Mouse (Mus musculus): ENCODE data around the gene Tmem259. TPM values are rescaled to one million over a fixed set of nuclear protein-coding genes. Genes with fewer than 3 reads are reported as not detected.
A peak's percentile ranks its signal among the peaks of the same experiment; 100 is the strongest.

Gene Tmem259
- polyA plus RNA-seq (2014; fragmentation: Nextera tagmentation; extraction: Ambion mirVana): 16.1 and 17.7 TPM in 2 replicates

- Histone ChIP-seq H3K9ac (ENCODE audit: low read length) (peak within 1 kb of the TSS; percentile 89), H3K4me3 (ENCODE audit: low read depth, low read length) (peak within 1 kb of the TSS; percentile 86), H3K9me3 (ENCODE audit: control insufficient read depth, low read length) (no peaks in the 10 kb centered on the region), H3K4me1 (ENCODE audit: control insufficient read depth, insufficient read depth, low read length) (peaks cover 20% of the 10 kb centered on the region), H3K36me3 (ENCODE audit: control insufficient read depth, insufficient read depth, low read length) (0 out of 2 replicates have a peak, but pooled peaks cover 2% of the 10 kb centered on the region), H3K4me2 (ENCODE audit: low read depth) (peak within 1 kb of the TSS; percentile 79), H3K27me3 (ENCODE audit: control insufficient read depth, insufficient read depth, low read length) (peaks cover 23% of the 10 kb centered on the region), H3K27ac (ENCODE audit: low read depth, low read length) (peak within 1 kb of the TSS; percentile 87)
- ATAC-seq (ENCODE audit: insufficient read depth, low FRiP score, low TSS enrichment) (peak; percentile 78), DNase-seq (ENCODE audit: low spot score) (peak; percentile 93)
- under 1% methylated on average over 49 of the region's 49 CpGs for WGBS
These were observed at the start of gene Tmem259 for GRCm38 (mm10) chr10:79984195-79984816. Gene Tmem259, minus strand, starts transcription at chr10:79984330.

- WGBS: 81% methylated on average over 5 of the region's 5 CpGs
- no peak for ATAC-seq (ENCODE audit: insufficient read depth, low FRiP score, low TSS enrichment)
These were observed 48.8 kb upstream of the Tmem259 start for GRCm38 (mm10) chr10:80032799-80033480.

GRCm38 (mm10) chr10:80030736-80031135 lies 46.6 kb upstream of the Tmem259 start:
- Histone ChIP-seq H3K4me2 (ENCODE audit: low read depth) (no peak overlapping the region), H3K4me1 (ENCODE audit: control insufficient read depth, insufficient read depth, low read length) (no peaks in the 10 kb centered on the region), H3K36me3 (ENCODE audit: control insufficient read depth, insufficient read depth, low read length) (peaks cover 5% of the 10 kb centered on the region; the same call in 1 of the 2 replicates), H3K27me3 (ENCODE audit: control insufficient read depth, insufficient read depth, low read length) (no peaks in the 10 kb centered on the region), H3K9me3 (ENCODE audit: control insufficient read depth, low read length) (no peaks in the 10 kb centered on the region), H3K9ac (ENCODE audit: low read length) (no peak overlapping the region), H3K27ac (ENCODE audit: low read depth, low read length) (no peak overlapping the region), H3K4me3 (ENCODE audit: low read depth, low read length) (no peak overlapping the region)
- no peak for ATAC-seq (ENCODE audit: insufficient read depth, low FRiP score, low TSS enrichment)
- WGBS: 87% methylated on average over 17 of the region's 17 CpGs
- no peak for DNase-seq (ENCODE audit: low spot score)

More at GRCm38 (mm10) chr10:80032799-80033480, 48.8 kb upstream of the Tmem259 start:
- peaks cover 2% of the 10 kb centered on the region for H3K4me1 ChIP-seq (ENCODE audit: control insufficient read depth, insufficient read depth, low read length)
- no peak overlapping the region for H3K9ac ChIP-seq (ENCODE audit: low read length)
- H3K4me3 ChIP-seq (ENCODE audit: low read depth, low read length): no peak overlapping the region
- no peaks in the 10 kb centered on the region for H3K9me3 ChIP-seq (ENCODE audit: control insufficient read depth, low read length)
- DNase-seq (ENCODE audit: low spot score): no peak
- no peaks in the 10 kb centered on the region for H3K27me3 ChIP-seq (ENCODE audit: control insufficient read depth, insufficient read depth, low read length)
- no peak overlapping the region for H3K4me2 ChIP-seq (ENCODE audit: low read depth)
- peaks cover 23% of the 10 kb centered on the region for H3K36me3 ChIP-seq (ENCODE audit: control insufficient read depth, insufficient read depth, low read length)
- no peak overlapping the region for H3K27ac ChIP-seq (ENCODE audit: low read depth, low read length)

GRCm38 (mm10) chr10:80030191-80030590 lies 46.1 kb upstream of the Tmem259 start:
- H3K27me3 ChIP-seq (ENCODE audit: control insufficient read depth, insufficient read depth, low read length): no peaks in the 10 kb centered on the region
- H3K36me3 ChIP-seq (ENCODE audit: control insufficient read depth, insufficient read depth, low read length): peaks cover 2% of the 10 kb centered on the region; the same call in 1 of the 2 replicates
- no peaks in the 10 kb centered on the region for H3K4me1 ChIP-seq (ENCODE audit: control insufficient read depth, insufficient read depth, low read length)
- no peak overlapping the region for H3K4me2 ChIP-seq (ENCODE audit: low read depth)
- DNase-seq (ENCODE audit: low spot score): no peak
- H3K9ac ChIP-seq (ENCODE audit: low read length): no peak overlapping the region
- no peak overlapping the region for H3K4me3 ChIP-seq (ENCODE audit: low read depth, low read length)
- 82% methylated on average over 8 of the region's 9 CpGs for WGBS
- H3K9me3 ChIP-seq (ENCODE audit: control insufficient read depth, low read length): no peaks in the 10 kb centered on the region
- H3K27ac ChIP-seq (ENCODE audit: low read depth, low read length): no peak overlapping the region
- ATAC-seq (ENCODE audit: insufficient read depth, low FRiP score, low TSS enrichment): no peak

DNA sequence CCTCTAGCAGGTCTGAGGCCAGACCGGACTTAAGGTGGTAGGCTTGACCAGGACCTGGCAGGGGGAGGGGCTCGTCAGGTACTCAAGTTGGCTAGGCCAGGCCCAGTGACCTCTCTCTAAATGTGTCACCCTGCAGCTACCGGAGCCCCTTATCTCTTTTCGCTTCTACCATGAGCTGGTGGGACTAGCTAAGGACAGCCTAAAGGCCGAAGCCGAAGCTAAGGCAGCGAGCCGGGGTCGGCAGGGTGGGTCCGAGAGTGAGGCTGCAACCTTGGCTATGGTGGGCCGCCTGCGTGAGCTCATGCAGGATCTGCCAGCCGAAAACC lies 44.4 kb upstream of the Tmem259 start:
- no peak overlapping the region for H3K4me3 ChIP-seq (ENCODE audit: low read depth, low read length)
- H3K4me1 ChIP-seq (ENCODE audit: control insufficient read depth, insufficient read depth, low read length): no peaks in the 10 kb centered on the region
- DNase-seq (ENCODE audit: low spot score) (no peak), ATAC-seq (ENCODE audit: insufficient read depth, low FRiP score, low TSS enrichment) (no peak)
- H3K4me2 ChIP-seq (ENCODE audit: low read depth): no peak overlapping the region
- no peak overlapping the region for H3K27ac ChIP-seq (ENCODE audit: low read depth, low read length)
- no peaks in the 10 kb centered on the region for H3K27me3 ChIP-seq (ENCODE audit: control insufficient read depth, insufficient read depth, low read length)
- H3K36me3 ChIP-seq (ENCODE audit: control insufficient read depth, insufficient read depth, low read length): no peaks in the 10 kb centered on the region
- H3K9me3 ChIP-seq (ENCODE audit: control insufficient read depth, low read length): no peaks in the 10 kb centered on the region
- 91% methylated on average over 13 of the region's 13 CpGs for WGBS
- no peak overlapping the region for H3K9ac ChIP-seq (ENCODE audit: low read length)

GRCm38 (mm10) chr10:80027681-80028520 lies 43.8 kb upstream of the Tmem259 start:
- WGBS: 74% methylated on average over 20 of the region's 20 CpGs
- ATAC-seq (ENCODE audit: insufficient read depth, low FRiP score, low TSS enrichment) (no peak), DNase-seq (ENCODE audit: low spot score) (no peak)
- H3K4me1 ChIP-seq (ENCODE audit: control insufficient read depth, insufficient read depth, low read length): no peaks in the 10 kb centered on the region
- no peak overlapping the region for H3K4me3 ChIP-seq (ENCODE audit: low read depth, low read length)
- no peaks in the 10 kb centered on the region for H3K27me3 ChIP-seq (ENCODE audit: control insufficient read depth, insufficient read depth, low read length)
- H3K27ac ChIP-seq (ENCODE audit: low read depth, low read length): no peak overlapping the region
- H3K36me3 ChIP-seq (ENCODE audit: control insufficient read depth, insufficient read depth, low read length): no peaks in the 10 kb centered on the region
- H3K9ac ChIP-seq (ENCODE audit: low read length): no peak overlapping the region
- H3K4me2 ChIP-seq (ENCODE audit: low read depth): no peak overlapping the region
- no peaks in the 10 kb centered on the region for H3K9me3 ChIP-seq (ENCODE audit: control insufficient read depth, low read length)

DNA sequence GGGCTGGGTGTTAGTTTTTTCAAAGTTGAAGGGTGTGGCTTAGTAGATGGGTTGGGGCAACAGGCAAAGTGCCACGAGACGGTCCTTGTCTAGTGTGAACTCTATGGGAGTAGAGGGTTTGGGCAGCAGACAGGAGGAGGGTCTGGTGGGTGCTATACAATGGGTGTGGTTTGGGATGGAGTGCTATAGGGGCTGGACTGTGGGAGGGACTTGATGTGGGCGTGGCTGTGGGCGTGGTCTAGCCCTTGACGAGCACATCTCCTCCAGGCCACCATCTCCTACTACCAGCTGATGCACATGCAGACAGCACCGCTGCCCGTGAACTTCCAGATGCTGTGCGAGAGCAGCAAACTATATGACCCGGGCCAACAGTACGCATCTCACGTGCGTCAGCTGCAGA lies 41.8 kb upstream of the Tmem259 start:
- Histone ChIP-seq H3K9me3 (ENCODE audit: control insufficient read depth, low read length) (no peaks in the 10 kb centered on the region), H3K4me3 (ENCODE audit: low read depth, low read length) (no peak overlapping the region), H3K36me3 (ENCODE audit: control insufficient read depth, insufficient read depth, low read length) (no peaks in the 10 kb centered on the region), H3K27me3 (ENCODE audit: control insufficient read depth, insufficient read depth, low read length) (no peaks in the 10 kb centered on the region), H3K27ac (ENCODE audit: low read depth, low read length) (no peak overlapping the region), H3K9ac (ENCODE audit: low read length) (no peak overlapping the region), H3K4me1 (ENCODE audit: control insufficient read depth, insufficient read depth, low read length) (no peaks in the 10 kb centered on the region), H3K4me2 (ENCODE audit: low read depth) (no peak overlapping the region)
- DNase-seq (ENCODE audit: low spot score) (no peak), ATAC-seq (ENCODE audit: insufficient read depth, low FRiP score, low TSS enrichment) (peak; percentile 16; the same call in 1 of the 2 replicates)
- WGBS: 58% methylated on average over 12 of the region's 12 CpGs

- DNase-seq (ENCODE audit: low spot score) (no peak), ATAC-seq (ENCODE audit: insufficient read depth, low FRiP score, low TSS enrichment) (no peak)
- H3K27me3 ChIP-seq (ENCODE audit: control insufficient read depth, insufficient read depth, low read length): no peaks in the 10 kb centered on the region
- no peak overlapping the region for H3K4me3 ChIP-seq (ENCODE audit: low read depth, low read length)
- 77% methylated on average over 10 of the region's 10 CpGs for WGBS
- no peak overlapping the region for H3K27ac ChIP-seq (ENCODE audit: low read depth, low read length)
- H3K9ac ChIP-seq (ENCODE audit: low read length): no peak overlapping the region
- H3K4me1 ChIP-seq (ENCODE audit: control insufficient read depth, insufficient read depth, low read length): no peaks in the 10 kb centered on the region
- no peaks in the 10 kb centered on the region for H3K36me3 ChIP-seq (ENCODE audit: control insufficient read depth, insufficient read depth, low read length)
- H3K9me3 ChIP-seq (ENCODE audit: control insufficient read depth, low read length): no peaks in the 10 kb centered on the region
- H3K4me2 ChIP-seq (ENCODE audit: low read depth): no peak overlapping the region
These were observed 41.3 kb upstream of the Tmem259 start for GRCm38 (mm10) chr10:80025463-80025862.

Measured in neural tube, embryonic 11.5 days (tissue).